7 mouse cellular contexts compared by ENCODE assay signal in genomic region chr6:108658051-108658415, GRCm38 (mm10). TPM values are rescaled to one million over a fixed set of nuclear protein-coding genes. Genes with fewer than 3 reads are reported as not detected.
A peak's percentile ranks its signal among the peaks of the same experiment; 100 is the strongest.
DNase-seq lines count a peak whose midpoint lies in the region; TF ChIP-seq lines count a peak whose summit lies in the region.

No protein-coding gene starts in this region.

- no peak for TF ChIP-seq POLR2A in kidney, adult 2 months (IDR thresholded peaks at IDR 0.05; ENCODE audit: low read depth, low read length)

- peaks cover 1% of the 10 kb centered on the region; the same call in 1 of the 2 replicates for H3K36me3 ChIP-seq in kidney, adult 2 months (ENCODE audit: control insufficient read depth, insufficient read depth, low read length)
- H3K36me3 ChIP-seq in macrophage (ENCODE audit: inconsistent target), result no peaks in the 10 kb centered on the region

- no peak for TF ChIP-seq CTCF in kidney, adult 2 months (conservative IDR thresholded peaks at IDR 0.05; ENCODE audit: insufficient read depth, insufficient read length, low read depth, low read length)

- peak overlapping the region; percentile 30 for H3K4me3 ChIP-seq in kidney, adult 2 months (ENCODE audit: insufficient read depth, low read depth, low read length)
- H3K4me3 ChIP-seq in macrophage (ENCODE audit: inconsistent target), result peak overlapping the region; percentile 39; the same call in 1 of the 2 replicates

- peaks cover 23% of the 10 kb centered on the region; the same call in 1 of the 2 replicates for H3K79me2 ChIP-seq in macrophage (ENCODE audit: inconsistent target)

- no peaks in the 10 kb centered on the region for H3K27me3 ChIP-seq in kidney, adult 2 months (replicated peaks; ENCODE audit: control insufficient read depth, insufficient read depth, low read length)

- H3K4me1 ChIP-seq in kidney, adult 2 months (ENCODE audit: control insufficient read depth, insufficient read depth, low read length), result peaks cover 8% of the 10 kb centered on the region

- peak; percentile 11 to 14 for DNase-seq in spleen, postnatal 36 days (ENCODE audit: low spot score in 2 of 2)
- DNase-seq in spleen, postnatal 4 days (ENCODE audit: low spot score in 2 of 2), result no peak
- peak; percentile 35 for DNase-seq in heart, adult 8-10 months (ENCODE audit: low spot score)
- DNase-seq in kidney, adult 2 months, result peak; percentile 79
- no peak for DNase-seq in right cerebral cortex, postnatal 25 days
- no peak for DNase-seq in left cerebral cortex, adult 11 months (ENCODE audit: low spot score)

- peak overlapping the region; percentile 97 for H3K27ac ChIP-seq in kidney, adult 2 months (ENCODE audit: insufficient read depth, low read depth, low read length)
- peak overlapping the region; percentile 92 for H3K27ac ChIP-seq in macrophage

- 37% methylated on average over 3 of the region's 3 CpGs for WGBS in kidney, adult 2 months
- 85% methylated on average over 3 of the region's 3 CpGs for WGBS in macrophage (ENCODE audit: missing documents)

RNA-seq across cellular contexts. Expression of gene Bhlhe40, which starts 2.4 kb away (rescaled TPM):
- total RNA-seq in heart, adult 8-10 months (2022), result 10 to 100 TPM; 48.6 to 66.7 (median 51.4) TPM
- 38.0 and 39.5 TPM in 2 replicates for polyA plus RNA-seq in kidney, adult 2 months (2012; rRNA removed)
- 100 to 1,000 TPM in 2 of 26 experiments, 10 to 100 TPM in 17, 1 to 10 TPM in 7; 3.4 to 140 (median 20.8) TPM for total RNA-seq in macrophage (2018; cell fraction: chromatin; rRNA removed)
- total RNA-seq in macrophage (2018; cell fraction: cytosol; rRNA removed), result 10 to 100 TPM in 17 of 26 experiments, 1 to 10 TPM in 9; 3.5 to 84.2 (median 19.2) TPM
- 100 to 1,000 TPM in 2 of 26 experiments, 10 to 100 TPM in 19, 1 to 10 TPM in 5; 6.5 to 105 (median 23.2) TPM for total RNA-seq in macrophage (2018; cell fraction: nucleus; rRNA removed)
- 14.2 to 18.7 TPM (median 16.9 TPM) in 3 replicates for polyA plus RNA-seq in macrophage (2018)

Comparison
In these comparisons a context has a peak if more than half of its experiments do, and no peak if none do; other contexts are left out.
1. DNase-seq: peak in spleen, postnatal 36 days (2 of 2), heart, adult 8-10 months (single experiment) and kidney, adult 2 months (single experiment); none in spleen, postnatal 4 days (0 of 2), right cerebral cortex, postnatal 25 days (single experiment) and left cerebral cortex, adult 11 months (single experiment).